Mouse (Mus musculus) erythroblast, adult 5-6 weeks (primary cell): ENCODE data around the gene Gfy. TPM values are rescaled to one million over a fixed set of nuclear protein-coding genes. Genes with fewer than 3 reads are reported as not detected.
A peak's percentile ranks its signal among the peaks of the same experiment; 100 is the strongest.
"Not testable (repeated sequence)": the region's sequence is repeated elsewhere in the genome, so short reads cannot be mapped to it uniquely, and the experiment has no call there.

Experiments used
- ATAC-seq: replicated peaks from 2 replicates; pipeline ENCODE4 v1.8.0; 2016; ENCODE audit warnings: moderate number of reproducible peaks, mild to moderate bottlenecking, moderate TSS enrichment, inconsistent platforms; ENCODE audit not compliant: poor library complexity, low FRiP score, severe bottlenecking
- total RNA-seq, 2 experiments: library from RNA; stranded (forward) in 1 of 2; stranded (reverse) in 1 of 2; fragments of 150-400 nt in 1 of 2; fragments of 200-764, 138-1000 nt in 1 of 2; gene quantifications; 2 replicates each; pipeline versions ENCODE4 v1.2.3 to v1.2.4; 2015 to 2017; ENCODE audit warnings: low replicate concordance in 2 of 2

Gene Gfy
- total RNA-seq, 2 experiments from 2014 or later, result not detected

DNA sequence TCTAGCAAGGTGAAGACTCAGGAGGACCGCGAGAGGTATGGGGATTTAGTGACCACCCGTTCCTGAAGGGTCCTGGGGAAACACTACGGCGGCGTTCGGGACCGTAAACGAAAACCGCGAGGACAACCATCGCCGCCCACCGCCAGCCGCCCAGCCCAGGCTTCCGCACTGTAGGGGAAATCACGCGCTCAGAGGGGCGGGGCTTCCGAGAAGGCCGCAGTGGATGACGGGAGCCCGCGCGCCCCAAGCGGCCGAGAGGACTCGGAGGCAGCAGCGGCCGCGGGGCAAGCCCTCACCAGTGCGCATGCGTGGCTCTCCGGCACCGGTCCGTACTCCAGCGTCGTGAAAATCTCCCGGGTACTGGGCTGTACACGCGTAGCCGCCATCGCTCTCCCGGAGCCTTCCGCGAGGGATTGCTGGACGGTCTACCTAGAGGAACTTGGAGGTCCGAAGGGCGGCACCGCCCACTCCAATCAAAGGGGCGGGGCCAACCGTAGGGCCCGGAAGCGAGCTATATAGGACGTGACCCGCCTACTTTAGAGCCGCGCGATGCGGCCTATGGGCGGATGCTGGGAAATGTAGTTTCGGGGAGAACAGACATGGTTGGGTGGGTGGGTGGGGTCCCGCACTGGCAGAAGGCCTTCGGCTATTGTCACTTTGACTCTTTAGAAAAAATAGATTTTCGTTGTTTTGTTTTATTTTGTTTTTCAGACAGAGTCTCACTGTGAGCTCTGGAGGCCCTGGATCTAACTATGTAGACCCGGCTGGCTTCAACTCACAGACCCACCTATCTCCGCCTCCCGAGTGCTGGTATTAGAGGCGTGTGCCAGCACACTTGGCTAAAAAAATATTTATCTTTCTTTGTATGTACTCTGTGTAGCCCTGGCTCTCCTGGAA, 25.0 kb downstream of the Gfy start, which contains the start of the genes Pih1d1 and Aldh16a1:
TSS of gene Pih1d1 (plus strand) at position 208 of the 897 bp plus-strand sequence.
TSS of gene Aldh16a1 (minus strand) at position 489 of the 897 bp plus-strand sequence.
- peak; percentile 97 for ATAC-seq

DNA sequence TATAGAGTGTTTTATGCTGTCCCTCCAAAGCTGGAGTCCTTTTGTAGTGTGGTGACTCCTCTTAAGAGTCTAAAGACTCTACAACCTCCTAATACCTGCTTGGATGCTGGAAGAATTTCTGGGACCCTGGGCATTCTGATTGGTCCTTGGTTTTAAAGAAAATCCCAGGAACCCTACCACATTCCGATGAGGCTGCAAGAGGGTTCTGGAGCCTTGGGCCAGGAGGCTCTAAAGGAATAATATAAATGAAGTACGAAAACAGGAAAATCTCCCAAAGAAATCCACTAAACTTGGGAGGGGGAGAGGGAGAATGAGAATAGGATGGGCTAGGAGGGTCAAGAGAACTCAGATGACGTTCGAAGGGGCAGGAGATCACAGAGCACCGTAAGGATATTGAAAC, 25.8 kb downstream of the Gfy start:
- ATAC-seq, result no peak

- ATAC-seq, result not testable (repeated sequence)
Observed at GRCm38 (mm10) chr7:45153052-45153451, 26.3 kb downstream of the Gfy start.

DNA sequence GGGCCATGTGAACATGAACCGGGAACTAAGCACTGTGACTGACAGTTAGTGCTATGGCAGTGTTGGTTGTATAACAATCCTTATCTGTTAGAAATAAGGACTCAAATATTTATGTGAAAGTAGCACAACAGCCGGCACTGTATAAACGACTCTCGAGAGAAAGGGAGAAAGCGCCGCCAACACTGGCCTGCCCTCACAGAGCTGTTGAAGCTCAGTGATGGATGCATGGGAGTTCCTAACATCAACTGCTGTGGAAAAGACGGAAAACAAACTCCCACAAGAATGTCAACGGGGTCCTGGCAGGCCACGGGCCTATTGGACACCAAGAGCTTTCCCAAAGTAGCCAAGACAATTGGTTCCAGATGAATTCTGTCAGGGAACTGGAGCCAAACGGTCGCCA, 28.1 kb downstream of the Gfy start:
- no peak for ATAC-seq

DNA sequence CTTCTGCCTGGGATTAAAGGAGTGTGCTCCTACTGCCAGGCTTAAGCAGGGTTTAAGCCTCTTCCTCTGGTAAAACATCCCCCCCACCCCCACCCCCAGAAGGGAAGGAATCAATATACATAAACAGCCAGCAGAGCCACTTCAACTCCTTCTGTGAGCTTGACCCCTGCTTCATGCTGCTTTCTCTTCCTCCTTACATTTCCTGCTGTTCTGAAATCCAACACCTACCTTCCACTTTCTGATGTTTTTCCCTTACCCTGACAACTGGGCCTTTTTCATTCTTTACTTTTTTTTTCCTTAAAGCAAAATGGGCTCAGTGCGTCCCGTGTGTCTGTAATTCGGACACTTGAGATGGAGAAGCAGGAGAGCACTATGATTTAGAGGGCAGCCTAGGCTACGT, 29.0 kb downstream of the Gfy start:
- ATAC-seq, result no peak

DNA sequence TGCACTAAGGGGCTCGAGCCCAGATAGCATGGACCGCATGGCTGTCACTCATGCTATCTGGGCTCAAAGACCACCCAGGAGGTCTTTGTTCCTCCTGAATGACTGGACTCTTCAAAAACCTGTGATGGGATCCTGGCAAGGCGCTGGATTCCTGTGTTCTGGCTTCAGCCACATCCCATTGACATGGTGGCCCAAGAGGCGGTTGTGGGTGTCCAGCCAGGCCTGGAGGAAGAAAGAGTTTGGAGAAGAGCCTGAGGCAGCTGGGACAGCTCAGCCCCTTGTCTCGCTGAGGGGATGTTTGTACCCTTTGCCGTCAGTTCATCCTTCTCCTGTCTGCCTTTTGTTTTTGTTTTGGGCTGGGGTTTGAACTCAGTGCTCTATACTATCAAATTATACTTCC, 29.8 kb downstream of the Gfy start:
- ATAC-seq, result no peak

- ATAC-seq, result no peak
Observed at GRCm38 (mm10) chr7:45148534-45149098, 30.8 kb downstream of the Gfy start.

DNA sequence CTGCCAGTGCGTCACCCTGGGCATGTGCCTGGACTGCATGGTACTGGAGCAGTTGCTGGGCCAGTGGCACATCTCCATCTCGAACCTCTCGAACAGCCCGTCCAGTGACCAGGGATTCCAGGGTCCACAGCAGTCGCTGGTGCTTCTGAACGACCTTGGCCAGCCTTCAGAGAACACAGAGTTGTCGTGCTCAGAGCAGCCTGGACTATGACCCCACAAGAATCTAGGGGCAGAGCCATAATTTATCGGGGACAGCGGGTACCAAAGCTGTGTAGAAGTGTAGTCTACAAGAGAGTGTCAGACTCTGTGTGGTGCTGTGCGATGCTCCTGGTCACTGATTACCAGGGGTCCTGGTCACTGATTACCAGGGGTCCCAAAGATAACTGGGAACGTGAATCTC, 31.5 kb downstream of the Gfy start:
- ATAC-seq, result no peak

DNA sequence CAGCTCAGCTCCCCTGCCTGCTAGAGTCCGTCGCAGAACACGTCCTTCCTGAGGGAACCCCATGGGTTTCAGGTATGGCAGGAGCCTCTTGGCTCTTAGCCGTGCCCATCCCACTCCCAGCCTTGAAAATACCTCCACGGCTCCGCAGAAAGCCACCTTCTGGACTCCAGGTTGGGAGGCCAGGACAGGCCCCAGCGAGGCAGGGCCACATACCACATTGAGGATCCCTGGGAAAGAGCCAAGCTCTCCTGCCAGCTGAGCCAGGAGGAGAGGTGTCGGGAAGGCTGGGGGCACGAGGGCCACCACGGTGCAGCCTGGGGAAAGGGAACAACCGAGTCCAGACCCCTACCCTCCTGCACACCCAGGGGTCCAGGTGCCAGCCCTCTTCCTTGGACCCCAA, 32.1 kb downstream of the Gfy start:
- no peak for ATAC-seq

- ATAC-seq, result no peak
Observed at GRCm38 (mm10) chr7:45145460-45145859, 33.9 kb downstream of the Gfy start.

GRCm38 (mm10) chr7:45144368-45145174, 34.8 kb downstream of the Gfy start:
- ATAC-seq, result no peak

DNA sequence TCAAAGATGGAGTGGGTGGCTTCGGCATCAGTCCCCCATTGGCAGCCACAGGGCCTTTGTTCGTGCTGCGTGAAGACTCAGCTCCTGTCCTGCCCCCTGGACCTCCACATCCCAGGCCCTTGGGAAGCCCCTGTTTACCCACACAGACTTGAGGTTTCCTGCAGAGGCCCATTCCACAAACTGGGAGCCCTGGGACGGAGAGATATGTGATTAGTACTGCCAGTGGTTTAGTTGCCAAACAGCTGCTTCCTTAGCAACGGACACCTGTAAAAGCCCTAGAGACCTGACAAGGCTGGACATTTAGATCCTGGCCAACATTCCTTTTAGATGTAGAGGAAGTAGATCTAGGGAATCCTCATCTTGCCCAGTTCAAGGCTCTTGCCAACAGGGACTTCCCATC, 37.5 kb downstream of the Gfy start:
- no peak for ATAC-seq

- ATAC-seq, result no peak
Observed at GRCm38 (mm10) chr7:45141319-45141718, 38.0 kb downstream of the Gfy start.

GRCm38 (mm10) chr7:45139904-45140723, 39.3 kb downstream of the Gfy start:
- ATAC-seq, result no peak

GRCm38 (mm10) chr7:45138403-45138802, 41.0 kb downstream of the Gfy start:
- ATAC-seq, result no peak

- ATAC-seq, result no peak
Observed at GRCm38 (mm10) chr7:45137171-45138006, 42.0 kb downstream of the Gfy start.

DNA sequence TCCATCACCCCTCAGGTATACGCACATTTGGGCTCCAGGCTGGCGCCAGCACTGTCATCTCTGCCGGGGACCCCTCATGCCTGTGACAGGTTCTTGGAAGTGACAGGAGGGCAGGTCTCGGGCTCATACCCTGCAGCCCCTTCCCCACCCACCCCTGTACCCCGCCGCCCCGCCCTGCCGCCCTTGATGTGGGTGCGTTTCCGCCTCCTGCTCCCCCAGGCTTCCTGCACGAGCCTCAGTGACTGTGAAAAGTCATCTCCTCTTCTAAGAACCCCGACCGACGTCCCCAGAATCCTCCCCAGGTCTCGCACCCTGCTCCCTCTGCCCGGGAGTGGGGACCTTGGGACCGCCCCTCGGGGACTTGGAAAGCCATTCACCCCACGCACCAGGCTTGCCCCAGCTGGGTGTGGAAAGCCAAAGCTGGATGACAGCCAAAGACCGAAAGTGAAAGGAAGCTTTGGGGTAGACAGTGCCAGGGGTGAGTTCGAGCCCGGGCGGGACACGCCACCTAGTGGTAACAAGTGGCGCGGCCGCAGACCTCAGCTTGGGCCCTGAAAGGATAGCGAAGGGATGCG, 43.3 kb downstream of the Gfy start, which contains the start of the genes Gm45713 and Flt3l:
TSS of gene Gm45713 (minus strand) at position 239 of the 575 bp plus-strand sequence.
TSS of gene Flt3l (minus strand) at position 440 of the 575 bp plus-strand sequence.
- peak; percentile 84 for ATAC-seq

DNA sequence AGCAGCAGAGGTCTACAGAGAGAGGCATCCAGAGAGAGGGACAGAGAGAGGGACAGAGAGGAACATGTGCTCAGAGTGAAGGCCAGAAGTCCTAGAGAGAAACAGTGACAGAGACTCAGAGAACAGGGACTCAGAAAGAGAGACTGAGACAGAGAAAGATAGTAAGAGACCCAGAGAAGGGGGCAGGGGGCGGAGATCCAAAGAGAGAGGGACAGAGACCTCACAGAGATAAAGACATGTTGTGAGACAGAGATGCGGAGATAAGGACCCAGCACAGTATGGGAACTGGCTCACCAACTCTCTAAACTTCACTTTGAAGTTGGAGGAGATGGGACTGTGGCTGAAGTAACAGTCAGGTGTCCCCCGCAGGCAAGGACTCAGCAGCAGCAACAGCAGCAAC, 44.0 kb downstream of the Gfy start:
- ATAC-seq, result 0 out of 2 replicates have a peak, but pooled peaks have one; percentile 8
